Mouse (Mus musculus) brain, embryonic 14.5 days (tissue): ENCODE results near the gene H13.

Experiments used
- CTCF ChIP-seq: fragments of 200-500 bp; IDR thresholded peaks from 2 replicates; pipeline ENCODE4 v1.5.1; 2012; ENCODE audit warnings: inconsistent platforms, mild to moderate bottlenecking, moderate library complexity, borderline replicate concordance; ENCODE audit not compliant: insufficient read depth, insufficient read length; ENCODE audit errors: extremely low read depth
- POLR2A ChIP-seq: fragments of 200-500 bp; IDR thresholded peaks from 2 replicates; pipeline ENCODE4 v1.6.1; 2012; ENCODE audit warnings: mild to moderate bottlenecking, inconsistent platforms, borderline replicate concordance; ENCODE audit not compliant: poor library complexity, insufficient read depth, insufficient read length, severe bottlenecking; ENCODE audit errors: extremely low read depth

DNA sequence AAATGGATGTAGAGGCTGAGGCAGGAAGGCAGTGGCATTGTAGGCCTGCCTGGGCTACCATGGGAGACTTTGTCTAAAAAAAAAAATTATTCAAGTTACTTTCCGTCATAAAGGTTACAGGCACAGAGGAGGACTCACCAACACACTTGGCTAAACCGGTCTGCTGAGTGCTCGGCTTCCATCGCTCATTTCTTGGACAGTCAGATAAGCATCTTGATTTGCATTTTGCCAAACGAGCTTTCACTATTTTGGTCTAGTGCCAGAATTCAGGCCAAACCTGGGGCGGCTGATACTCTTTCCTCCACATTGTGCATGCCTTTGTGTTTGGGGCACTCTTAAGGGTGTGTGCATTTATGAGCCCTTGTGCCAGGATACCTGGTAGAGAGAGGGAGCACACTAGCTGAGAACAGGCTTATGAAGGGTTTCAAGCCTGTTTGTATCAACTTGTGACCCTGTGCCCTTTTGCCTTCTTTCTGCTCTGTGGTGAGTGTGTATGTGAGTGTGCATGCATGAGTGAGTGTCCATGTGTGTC, 47.0 kb downstream of the H13 start:
- TF ChIP-seq CTCF (no peak), POLR2A (no peak)
